Mouse (Mus musculus) heart, adult 2 months (tissue): ENCODE measurements around the gene Rnf181. TPM values are rescaled to one million over a fixed set of nuclear protein-coding genes. Genes with fewer than 3 reads are reported as not detected.

ENCODE experiments used
- DNase-seq, 2 experiments: peaks; one replicate each; pipeline ENCODE4 v3.0.0; 2021
- H3K27ac ChIP-seq: fragments of 200-600 bp; 2 replicates; pipeline ENCODE4 v1.8.1; 2022
- H3K27me3 ChIP-seq: fragments of 200-500 bp; 2 replicates; pipeline ENCODE4 v1.6.1; 2012; ENCODE audit warnings: mild to moderate bottlenecking, low read length, inconsistent platforms, mixed read lengths; ENCODE audit not compliant: control insufficient read depth, insufficient read depth
- H3K36me3 ChIP-seq: fragments of 200-500 bp; 2 replicates; pipeline ENCODE4 v1.6.1; 2012; ENCODE audit warnings: low read length, inconsistent platforms; ENCODE audit not compliant: control insufficient read depth, insufficient read depth
- H3K4me1 ChIP-seq: fragments of 200-500 bp; 2 replicates; pipeline ENCODE4 v1.6.1; 2011; ENCODE audit warnings: low read length; ENCODE audit not compliant: control insufficient read depth, insufficient read depth
- H3K4me3 ChIP-seq: fragments of 200-600 bp; 2 replicates; pipeline ENCODE4 v1.8.1; 2022
- H3K79me2 ChIP-seq: fragments of 200-500 bp; replicated peaks from 2 replicates; pipeline ENCODE4 v1.6.1; 2012; ENCODE audit warnings: mild to moderate bottlenecking, inconsistent platforms, low read length, moderate library complexity, mixed read lengths; ENCODE audit not compliant: control insufficient read depth, insufficient read depth
- H3K9ac ChIP-seq: fragments of 200-500 bp; 2 replicates; pipeline ENCODE4 v1.6.1; 2012; ENCODE audit warnings: low read depth, mild to moderate bottlenecking, control low read depth, inconsistent platforms, low read length, mixed read lengths
- CTCF ChIP-seq: fragments of 200-600 bp; IDR thresholded peaks from 2 replicates; pipeline ENCODE4 v1.8.1; 2022; ENCODE audit warnings: antibody characterized with exemption, mild to moderate bottlenecking, moderate library complexity
- EP300 ChIP-seq: fragments of 200-500 bp; IDR thresholded peaks from 2 replicates; pipeline ENCODE4 v1.6.1; 2011; ENCODE audit warnings: low read depth, low read length, control low read depth; ENCODE audit not compliant: insufficient read depth
- POLR2A ChIP-seq: fragments of 200-500 bp; IDR thresholded peaks from 2 replicates; pipeline ENCODE4 v1.6.1; 2011; ENCODE audit warnings: mild to moderate bottlenecking, low read depth, low read length, control low read depth; ENCODE audit not compliant: insufficient read depth
- WGBS: fragments of 180-500 bp; shearing (Covaris S2); methylation state at CpG from one replicate; pipeline ENCODE4 v1.1.7; 2018; 5-methylcytosine and 5-hydroxymethylcytosine counted together
- intact Hi-C: fragments of 180-260 bp; cut with DNase I; formaldehyde crosslinking; loops from one replicate; pipeline ENCODE4 v1.15.1; 2025
- polyA plus RNA-seq: library from polyadenylated mRNA; depleted of rRNA; stranded (reverse); fragments of >200 nt; gene quantifications from 2 replicates; pipeline ENCODE4 v1.2.3, GENCODE M21; 2012; rRNA removed
- total RNA-seq, 2 experiments: library from RNA; stranded (reverse); gene quantifications; 2 replicates each; pipeline ENCODE4 v1.2.3; 2021

The Rnf181 gene
- total and polyA plus RNA-seq, 3 experiments = 36.0 to 44.0 (median 40.7) TPM

DNA sequence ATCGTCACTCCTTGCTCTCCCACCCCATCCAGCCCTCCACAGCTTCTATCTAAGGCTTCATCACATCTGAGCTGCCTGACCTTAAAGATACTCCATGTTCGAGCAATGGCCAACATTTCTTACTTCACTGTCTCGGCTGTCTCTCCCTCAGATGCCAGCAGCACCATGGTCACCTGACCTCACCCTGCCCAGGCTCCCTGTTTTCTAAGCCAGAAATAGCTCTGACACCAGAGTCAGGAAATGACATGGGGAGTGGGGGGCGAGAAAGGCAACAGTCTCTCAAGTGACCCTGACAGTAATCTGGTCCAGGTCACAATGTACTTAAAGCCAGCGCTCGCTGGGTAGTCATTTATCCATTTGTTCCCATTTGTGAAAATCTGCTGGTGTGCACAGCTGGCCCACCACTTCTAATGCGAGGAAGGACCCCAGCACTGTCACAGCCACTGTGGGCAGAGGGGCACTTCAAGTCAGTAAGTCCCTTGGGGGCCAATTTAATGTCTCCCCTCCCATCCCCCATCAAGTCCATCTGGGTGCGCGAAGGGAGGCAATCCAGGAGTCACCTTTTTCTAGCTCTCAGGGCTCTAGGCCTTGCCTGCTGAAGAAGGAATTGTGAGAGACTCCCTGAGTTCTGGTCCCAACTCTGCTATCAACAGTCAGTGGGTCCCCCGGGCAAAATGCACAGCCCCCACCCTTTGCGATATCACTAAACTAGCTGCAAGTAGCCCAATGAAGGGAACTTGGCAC, 53.5 kb downstream of the Rnf181 start:
- intact Hi-C loops = no loop called here
- no peaks in the 10 kb centered on the region for H3K36me3 ChIP-seq
- no peaks in the 10 kb centered on the region for H3K27me3 ChIP-seq
- TF ChIP-seq POLR2A (no peak), CTCF (no peak), EP300 (no peak)
- WGBS = 66% methylated on average over 11 of the region's 11 CpGs
- DNase-seq = peak in 1 of 2 experiments; percentile 39
- H3K9ac ChIP-seq = no peak overlapping the region
- no peaks in the 10 kb centered on the region for H3K79me2 ChIP-seq
- H3K4me3 ChIP-seq = no peak overlapping the region
- no peaks in the 10 kb centered on the region for H3K4me1 ChIP-seq
- no peak overlapping the region for H3K27ac ChIP-seq

DNA sequence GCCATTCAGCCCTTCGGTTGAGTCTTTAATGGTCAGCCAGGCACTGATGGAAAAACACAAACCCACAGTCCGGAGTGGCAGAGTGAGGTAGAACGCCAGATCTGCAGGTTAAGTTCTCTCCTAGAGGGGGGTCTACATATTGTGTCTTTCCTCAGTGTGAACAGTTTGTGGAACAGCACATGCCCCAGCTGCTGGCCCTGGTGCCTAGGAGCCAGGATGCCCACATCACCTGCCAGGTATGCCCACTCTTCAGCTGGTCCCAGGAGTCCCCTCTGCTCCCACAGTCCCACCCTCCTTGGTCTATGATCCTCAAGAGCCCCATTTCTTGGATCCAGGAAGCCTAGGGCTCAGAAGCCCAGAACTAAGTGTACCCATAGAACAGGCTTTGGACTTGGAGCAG, 54.6 kb downstream of the Rnf181 start:
- H3K27me3 ChIP-seq = no peaks in the 10 kb centered on the region
- H3K36me3 ChIP-seq = no peaks in the 10 kb centered on the region
- no peak for DNase-seq
- TF ChIP-seq EP300 = no peak
- no peak for TF ChIP-seq CTCF
- TF ChIP-seq POLR2A = no peak
- H3K79me2 ChIP-seq = no peaks in the 10 kb centered on the region
- no peaks in the 10 kb centered on the region for H3K4me1 ChIP-seq
- H3K4me3 ChIP-seq = no peak overlapping the region
- 93% methylated on average over 3 of the region's 3 CpGs for WGBS
- no peak overlapping the region for H3K9ac ChIP-seq
- H3K27ac ChIP-seq = no peak overlapping the region
- intact Hi-C loops = no loop called here

Other genes starting within 250 kb of the Rnf181 start
- 10 to 100 TPM; 11.0 to 13.5 TPM for gene Atoh8, start 131.4 kb downstream of the Rnf181 start, total RNA-seq
- gene Atoh8, start 131.4 kb downstream of the Rnf181 start, polyA plus RNA-seq = 9.3 and 12.7 TPM in 2 replicates
- not detected for gene Sftpb, start 62.3 kb downstream of the Rnf181 start, total RNA-seq
- gene Sftpb, start 62.3 kb downstream of the Rnf181 start, polyA plus RNA-seq = 9.1 TPM in 1 of 2 replicates, not detected in the other
- 10 to 100 TPM; 14.9 to 17.7 TPM for gene Usp39, start 21.8 kb downstream of the Rnf181 start, total RNA-seq
- 11.4 and 19.0 TPM in 2 replicates for gene Usp39, start 21.8 kb downstream of the Rnf181 start, polyA plus RNA-seq
- gene 0610030E20Rik, start 19.6 kb downstream of the Rnf181 start, total RNA-seq = 1 to 10 TPM; 8.2 to 9.1 TPM
- gene 0610030E20Rik, start 19.6 kb downstream of the Rnf181 start, polyA plus RNA-seq = 8.7 and 13.6 TPM in 2 replicates
- gene Tmem150a, start 11.5 kb downstream of the Rnf181 start, total RNA-seq = 10 to 100 TPM; 22.7 to 22.8 TPM
- 79.2 and 86.9 TPM in 2 replicates for gene Tmem150a, start 11.5 kb downstream of the Rnf181 start, polyA plus RNA-seq
- gene Vamp5, start 13.5 kb upstream of the Rnf181 start, total RNA-seq = 10 to 100 TPM; 49.3 to 58.3 TPM
- 99.6 and 116 TPM in 2 replicates for gene Vamp5, start 13.5 kb upstream of the Rnf181 start, polyA plus RNA-seq
- gene Vamp8, start 23.7 kb upstream of the Rnf181 start, total RNA-seq = 10 to 100 TPM; 69.3 to 78.8 TPM
- 85.6 and 112 TPM in 2 replicates for gene Vamp8, start 23.7 kb upstream of the Rnf181 start, polyA plus RNA-seq
- gene Ggcx, start 47.4 kb upstream of the Rnf181 start, total RNA-seq = 10 to 100 TPM; 30.4 to 32.5 TPM
- 19.3 and 26.1 TPM in 2 replicates for gene Ggcx, start 47.4 kb upstream of the Rnf181 start, polyA plus RNA-seq
- 100 to 1,000 TPM; 129 to 151 TPM for gene Mat2a, start 72.6 kb upstream of the Rnf181 start, total RNA-seq
- 93.0 and 162 TPM in 2 replicates for gene Mat2a, start 72.6 kb upstream of the Rnf181 start, polyA plus RNA-seq
- gene Sh2d6, start 154.8 kb upstream of the Rnf181 start, total RNA-seq = not detected
- 0.21 TPM in 1 of 2 replicates, not detected in the other for gene Sh2d6, start 154.8 kb upstream of the Rnf181 start, polyA plus RNA-seq
- gene Capg, start 177.4 kb upstream of the Rnf181 start, total RNA-seq = 10 to 100 TPM in 1 of 2 experiments, 1 to 10 TPM in 1; 9.5 to 10.8 TPM
- 12.6 and 16.1 TPM in 2 replicates for gene Capg, start 177.4 kb upstream of the Rnf181 start, polyA plus RNA-seq
- gene Elmod3, start 231.5 kb upstream of the Rnf181 start, total RNA-seq = 10 to 100 TPM; 12.8 to 16.5 TPM
- 25.5 and 32.8 TPM in 2 replicates for gene Elmod3, start 231.5 kb upstream of the Rnf181 start, polyA plus RNA-seq
- gene Retsat, start 231.5 kb upstream of the Rnf181 start, total RNA-seq = 100 to 1,000 TPM; 155 to 181 TPM
- gene Retsat, start 231.5 kb upstream of the Rnf181 start, polyA plus RNA-seq = 57.1 and 83.3 TPM in 2 replicates